23 mouse cellular contexts compared by ENCODE assay signal in the genomic region with DNA sequence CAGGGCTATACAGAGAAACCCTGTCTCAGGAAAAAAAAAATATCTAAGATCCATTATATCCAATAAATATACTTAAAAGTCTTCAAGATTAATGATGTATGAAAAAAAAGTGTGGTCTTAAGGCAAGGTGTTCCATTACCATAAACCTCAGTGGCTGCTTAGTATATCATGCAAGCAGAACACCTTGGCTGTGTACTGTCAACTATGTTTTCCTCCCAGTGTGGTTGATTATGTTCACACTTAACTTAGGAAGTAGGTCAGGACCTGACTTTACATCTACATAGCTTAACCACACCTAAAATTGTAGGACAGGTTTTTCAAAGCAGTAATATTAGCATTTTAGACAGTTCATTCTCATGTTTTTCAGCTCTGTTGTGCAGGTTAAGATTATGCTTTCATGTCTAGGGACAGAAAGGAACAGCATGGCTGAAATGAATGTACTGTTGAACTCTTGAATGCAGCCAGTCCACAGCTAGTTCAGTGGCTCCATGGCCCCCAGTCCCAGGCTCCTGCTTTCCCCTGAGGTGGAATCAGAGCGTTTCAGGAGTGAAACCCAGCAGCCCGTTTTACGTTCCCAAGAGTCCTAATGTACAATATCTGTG. TPM values are rescaled to one million over a fixed set of nuclear protein-coding genes. Genes with fewer than 3 reads are reported as not detected.
DNase-seq lines count a peak whose midpoint lies in the region; ATAC-seq and TF ChIP-seq lines count a peak whose summit lies in the region.
"Had no signal": no experiment of that assay in that cellular context is flagged by ENCODE, and none has a peak within 500 bp of the region (broad histone marks: within the 10 kb centered on the region; RNA-seq: fewer than 3 reads in every experiment).

No protein-coding gene starts in this region.

- peak overlapping the region; percentile 38; the same call in 1 of the 2 replicates for H3K27ac ChIP-seq in heart, postnatal 0 days (ENCODE audit: low read depth)
- no peak overlapping the region for H3K27ac ChIP-seq in stomach, postnatal 0 days (replicated peaks)
- H3K27ac ChIP-seq: embryonic facial prominence, embryonic 13.5 days; forebrain, embryonic 10.5 days; gastrocnemius, adult 2 months; heart, embryonic 10.5 days; hindbrain, embryonic 10.5 days; hindbrain, embryonic 14.5 days had no signal

- ATAC-seq in heart, postnatal 0 days (ENCODE audit: insufficient read depth, low read depth), result no peak
- peak; percentile 54 for ATAC-seq in erythroblast, adult 5-6 weeks (replicated peaks; ENCODE audit: low FRiP score, poor library complexity, severe bottlenecking)
- peak; percentile 67 for ATAC-seq in megakaryocyte-erythroid progenitor cell, adult 5-6 weeks (replicated peaks; ENCODE audit: low FRiP score, low TSS enrichment, poor library complexity, severe bottlenecking)
- ATAC-seq in stomach, postnatal 0 days (ENCODE audit: low FRiP score, low TSS enrichment), result no peak
- ATAC-seq: activated CD4-positive, CD25-positive, alpha-beta regulatory T cell, adult 4 months; forebrain, embryonic 14.5 days; intestine, embryonic 16.5 days; Patski had no signal

- WGBS in heart, postnatal 0 days, result 68% methylated on average over 3 of the region's 3 CpGs
- WGBS in stomach, postnatal 0 days, result 87% methylated on average over 3 of the region's 3 CpGs

- no peak for TF ChIP-seq CTCF in heart, postnatal 0 days (IDR thresholded peaks at IDR 0.05; ENCODE audit: low read depth)
- TF ChIP-seq CTCF in stomach, postnatal 0 days (IDR thresholded peaks at IDR 0.05; ENCODE audit: low read depth), result no peak

- peaks cover 14% of the 10 kb centered on the region; the same call in 1 of the 2 replicates for H3K36me3 ChIP-seq in heart, postnatal 0 days (replicated peaks; ENCODE audit: control insufficient read depth, insufficient read depth, low read length)
- H3K36me3 ChIP-seq in stomach, postnatal 0 days (ENCODE audit: control insufficient read depth, insufficient read depth, low read length), result 0 out of 2 replicates have a peak, but pooled peaks cover 4% of the 10 kb centered on the region

- no peak overlapping the region for H3K4me2 ChIP-seq in heart, postnatal 0 days (ENCODE audit: low read depth, low read length)
- no peak overlapping the region for H3K4me2 ChIP-seq in stomach, postnatal 0 days (replicated peaks; ENCODE audit: low read depth)
- H3K4me2 ChIP-seq: embryonic facial prominence, embryonic 13.5 days; hindbrain, embryonic 14.5 days had no signal

- H3K9ac ChIP-seq in heart, postnatal 0 days (replicated peaks; ENCODE audit: low read depth, low read length), result no peak overlapping the region; the same call in 1 of the 2 replicates
- no peak overlapping the region for H3K9ac ChIP-seq in stomach, postnatal 0 days (ENCODE audit: low read length)
- H3K9ac ChIP-seq: embryonic facial prominence, embryonic 13.5 days; hindbrain, embryonic 14.5 days had no signal

- no peaks in the 10 kb centered on the region for H3K9me3 ChIP-seq in heart, postnatal 0 days (replicated peaks; ENCODE audit: control insufficient read depth, low read length)
- H3K9me3 ChIP-seq in stomach, postnatal 0 days (ENCODE audit: control insufficient read depth, low read length), result no peaks in the 10 kb centered on the region
- H3K9me3 ChIP-seq: embryonic facial prominence, embryonic 13.5 days; forebrain, embryonic 10.5 days; heart, embryonic 10.5 days; hindbrain, embryonic 10.5 days had no signal

- no peaks in the 10 kb centered on the region for H3K27me3 ChIP-seq in heart, postnatal 0 days (ENCODE audit: control insufficient read depth, insufficient read depth, low read length)
- no peaks in the 10 kb centered on the region for H3K27me3 ChIP-seq in stomach, postnatal 0 days (ENCODE audit: control insufficient read depth, insufficient read depth, low read length)
- H3K27me3 ChIP-seq: embryonic facial prominence, embryonic 13.5 days; Patski had no signal

- DNase-seq in heart, postnatal 0 days (ENCODE audit: low spot score), result peak; percentile 17
- DNase-seq in heart, adult 8-10 months (ENCODE audit: low spot score), result no peak
- DNase-seq in cerebellum, postnatal 14 days, result no peak
- no peak for DNase-seq in stomach, postnatal 0 days (ENCODE audit: low spot score)
- DNase-seq: adrenal gland, postnatal 25 days; cerebellum, adult 2 months; cerebellum, postnatal 25 days; gastrocnemius, adult 2 months; gastrocnemius, postnatal 25 days; heart, postnatal 14 days had no signal

- no peaks in the 10 kb centered on the region for H3K4me1 ChIP-seq in heart, postnatal 0 days (ENCODE audit: control insufficient read depth, insufficient read depth)
- H3K4me1 ChIP-seq in stomach, postnatal 0 days (replicated peaks; ENCODE audit: control insufficient read depth, insufficient read depth), result no peaks in the 10 kb centered on the region
- H3K4me1 ChIP-seq: embryonic facial prominence, embryonic 13.5 days; forebrain, embryonic 10.5 days; heart, embryonic 10.5 days; hindbrain, embryonic 10.5 days had no signal

- no peak for TF ChIP-seq EP300 in heart, postnatal 0 days (IDR thresholded peaks at IDR 0.05; ENCODE audit: low read depth)
- no peak for TF ChIP-seq EP300 in stomach, postnatal 0 days (optimal IDR thresholded peaks at IDR 0.05)

- no peak overlapping the region for H3K4me3 ChIP-seq in heart, postnatal 0 days (ENCODE audit: low read depth, low read length)
- no peak overlapping the region for H3K4me3 ChIP-seq in stomach, postnatal 0 days (ENCODE audit: low read depth, low read length)
- H3K4me3 ChIP-seq: embryonic facial prominence, embryonic 13.5 days; forebrain, embryonic 10.5 days; gastrocnemius, adult 2 months; heart, embryonic 10.5 days; hindbrain, embryonic 10.5 days had no signal

RNA-seq across cellular contexts. Expression of a gene that starts 31.2 kb away (rescaled TPM):
- total RNA-seq in heart, postnatal 0 days (2014; rRNA removed; ENCODE audit: low replicate concordance), result 6.8 and 13.8 TPM in 2 replicates
- polyA plus RNA-seq in heart, postnatal 0 days (2015; fragmentation: Nextera tagmentation; extraction: Ambion mirVana), result 5.1 and 7.3 TPM in 2 replicates
- total RNA-seq in heart, adult 8-10 months (2022), result 1 to 10 TPM in 2 of 4 experiments, under 1 TPM in 2; 0.27 to 1.6 (median 0.69) TPM
- total RNA-seq in erythroblast, adult 5-6 weeks (2015; ENCODE audit: low replicate concordance), result 3.6 and 5.6 TPM in 2 replicates
- 0.34 and 1.5 TPM in 2 replicates for total RNA-seq in erythroblast, adult 5-6 weeks (2017; ENCODE audit: low replicate concordance)
- 18.4 and 29.2 TPM in 2 replicates for total RNA-seq in megakaryocyte-erythroid progenitor cell, adult 5-6 weeks (2014; fragmentation: Nextera tagmentation)
- 33.5 and 35.8 TPM in 2 replicates for total RNA-seq in megakaryocyte-erythroid progenitor cell, adult 5-6 weeks (2017)
- polyA plus RNA-seq in stomach, postnatal 0 days (2015; fragmentation: Nextera tagmentation; extraction: Ambion mirVana), result 2.6 and 3.2 TPM in 2 replicates

RNA-seq across cellular contexts. Expression of a gene that starts 33.7 kb away (rescaled TPM):
- not detected in 2 replicates for total RNA-seq in heart, postnatal 0 days (2014; rRNA removed; ENCODE audit: low replicate concordance)
- not detected in 2 replicates for polyA plus RNA-seq in heart, postnatal 0 days (2015; fragmentation: Nextera tagmentation; extraction: Ambion mirVana)
- not detected for total RNA-seq in heart, adult 8-10 months (2022)
- not detected in 2 replicates for total RNA-seq in erythroblast, adult 5-6 weeks (2015; ENCODE audit: low replicate concordance)
- total RNA-seq in erythroblast, adult 5-6 weeks (2017; ENCODE audit: low replicate concordance), result not detected in 2 replicates
- 0.40 TPM in 1 of 2 replicates, not detected in the other for total RNA-seq in megakaryocyte-erythroid progenitor cell, adult 5-6 weeks (2014; fragmentation: Nextera tagmentation)
- not detected in 2 replicates for total RNA-seq in megakaryocyte-erythroid progenitor cell, adult 5-6 weeks (2017)
- not detected in 2 replicates for polyA plus RNA-seq in stomach, postnatal 0 days (2015; fragmentation: Nextera tagmentation; extraction: Ambion mirVana)
- total RNA-seq: adrenal gland, adult 18-20 months; adrenal gland, postnatal 25 days; gastrocnemius, postnatal 25 days; heart, postnatal 14 days had no signal
- polyA plus RNA-seq: cerebellum, adult 2 months; forebrain, embryonic 10.5 days; forebrain, embryonic 14.5 days; heart, embryonic 14.5 days; hindbrain, embryonic 10.5 days; hindbrain, embryonic 14.5 days; intestine, embryonic 16.5 days; Patski had no signal

RNA-seq across cellular contexts. Expression of a gene that starts 34.7 kb away (rescaled TPM):
- total RNA-seq in heart, postnatal 0 days (2014; rRNA removed; ENCODE audit: low replicate concordance), result 228 and 244 TPM in 2 replicates
- polyA plus RNA-seq in heart, postnatal 0 days (2015; fragmentation: Nextera tagmentation; extraction: Ambion mirVana), result 109 and 123 TPM in 2 replicates
- total RNA-seq in heart, adult 8-10 months (2022), result 100 to 1,000 TPM; 162 to 173 (median 169) TPM
- 13.2 and 15.4 TPM in 2 replicates for total RNA-seq in erythroblast, adult 5-6 weeks (2015; ENCODE audit: low replicate concordance)
- 23.7 and 33.6 TPM in 2 replicates for total RNA-seq in erythroblast, adult 5-6 weeks (2017; ENCODE audit: low replicate concordance)
- 97.7 and 109 TPM in 2 replicates for total RNA-seq in megakaryocyte-erythroid progenitor cell, adult 5-6 weeks (2014; fragmentation: Nextera tagmentation)
- 130 and 141 TPM in 2 replicates for total RNA-seq in megakaryocyte-erythroid progenitor cell, adult 5-6 weeks (2017)
- 57.3 and 62.7 TPM in 2 replicates for polyA plus RNA-seq in stomach, postnatal 0 days (2015; fragmentation: Nextera tagmentation; extraction: Ambion mirVana)

RNA-seq across cellular contexts. Expression of a gene that starts 57.0 kb away (rescaled TPM):
- total RNA-seq in heart, postnatal 0 days (2014; rRNA removed; ENCODE audit: low replicate concordance), result 48.2 and 75.3 TPM in 2 replicates
- polyA plus RNA-seq in heart, postnatal 0 days (2015; fragmentation: Nextera tagmentation; extraction: Ambion mirVana), result 21.2 and 22.1 TPM in 2 replicates
- 10 to 100 TPM; 23.9 to 27.7 (median 27.2) TPM for total RNA-seq in heart, adult 8-10 months (2022)
- total RNA-seq in erythroblast, adult 5-6 weeks (2015; ENCODE audit: low replicate concordance), result 8.3 and 15.0 TPM in 2 replicates
- 13.9 and 20.6 TPM in 2 replicates for total RNA-seq in erythroblast, adult 5-6 weeks (2017; ENCODE audit: low replicate concordance)
- total RNA-seq in megakaryocyte-erythroid progenitor cell, adult 5-6 weeks (2014; fragmentation: Nextera tagmentation), result 17.5 and 26.0 TPM in 2 replicates
- 38.7 and 39.5 TPM in 2 replicates for total RNA-seq in megakaryocyte-erythroid progenitor cell, adult 5-6 weeks (2017)
- 27.0 and 27.1 TPM in 2 replicates for polyA plus RNA-seq in stomach, postnatal 0 days (2015; fragmentation: Nextera tagmentation; extraction: Ambion mirVana)

RNA-seq across cellular contexts. Expression of a gene that starts 57.1 kb away (rescaled TPM):
- 38.0 and 65.9 TPM in 2 replicates for total RNA-seq in heart, postnatal 0 days (2014; rRNA removed; ENCODE audit: low replicate concordance)
- 53.7 and 59.5 TPM in 2 replicates for polyA plus RNA-seq in heart, postnatal 0 days (2015; fragmentation: Nextera tagmentation; extraction: Ambion mirVana)
- 10 to 100 TPM; 57.8 to 73.8 (median 70.6) TPM for total RNA-seq in heart, adult 8-10 months (2022)
- total RNA-seq in erythroblast, adult 5-6 weeks (2015; ENCODE audit: low replicate concordance), result 7.9 and 11.1 TPM in 2 replicates
- 17.4 and 30.4 TPM in 2 replicates for total RNA-seq in erythroblast, adult 5-6 weeks (2017; ENCODE audit: low replicate concordance)
- total RNA-seq in megakaryocyte-erythroid progenitor cell, adult 5-6 weeks (2014; fragmentation: Nextera tagmentation), result 39.4 and 40.1 TPM in 2 replicates
- total RNA-seq in megakaryocyte-erythroid progenitor cell, adult 5-6 weeks (2017), result 19.0 and 45.1 TPM in 2 replicates
- 41.6 and 42.0 TPM in 2 replicates for polyA plus RNA-seq in stomach, postnatal 0 days (2015; fragmentation: Nextera tagmentation; extraction: Ambion mirVana)

Comparison
In these comparisons a context has a peak if more than half of its experiments do, and no peak if none do; other contexts are left out.
1. ATAC-seq: peak in erythroblast, adult 5-6 weeks (single experiment) and megakaryocyte-erythroid progenitor cell, adult 5-6 weeks (single experiment); none in heart, postnatal 0 days (single experiment) and stomach, postnatal 0 days (single experiment).